Mouse (Mus musculus): ENCODE data around the gene Rab35.

Gene Rab35

GRCm38 (mm10) chr5:115649699-115650098 lies 18.0 kb downstream of the Rab35 start:
- DNase-seq (ENCODE audit: low spot score in 2 of 2) = no peak

- no peak for DNase-seq (ENCODE audit: low spot score in 2 of 2)
Measured at GRCm38 (mm10) chr5:115650885-115651284, 19.2 kb downstream of the Rab35 start.

- DNase-seq (ENCODE audit: low spot score in 2 of 2) = no peak
Measured at GRCm38 (mm10) chr5:115651821-115652220, 20.1 kb downstream of the Rab35 start.

DNA sequence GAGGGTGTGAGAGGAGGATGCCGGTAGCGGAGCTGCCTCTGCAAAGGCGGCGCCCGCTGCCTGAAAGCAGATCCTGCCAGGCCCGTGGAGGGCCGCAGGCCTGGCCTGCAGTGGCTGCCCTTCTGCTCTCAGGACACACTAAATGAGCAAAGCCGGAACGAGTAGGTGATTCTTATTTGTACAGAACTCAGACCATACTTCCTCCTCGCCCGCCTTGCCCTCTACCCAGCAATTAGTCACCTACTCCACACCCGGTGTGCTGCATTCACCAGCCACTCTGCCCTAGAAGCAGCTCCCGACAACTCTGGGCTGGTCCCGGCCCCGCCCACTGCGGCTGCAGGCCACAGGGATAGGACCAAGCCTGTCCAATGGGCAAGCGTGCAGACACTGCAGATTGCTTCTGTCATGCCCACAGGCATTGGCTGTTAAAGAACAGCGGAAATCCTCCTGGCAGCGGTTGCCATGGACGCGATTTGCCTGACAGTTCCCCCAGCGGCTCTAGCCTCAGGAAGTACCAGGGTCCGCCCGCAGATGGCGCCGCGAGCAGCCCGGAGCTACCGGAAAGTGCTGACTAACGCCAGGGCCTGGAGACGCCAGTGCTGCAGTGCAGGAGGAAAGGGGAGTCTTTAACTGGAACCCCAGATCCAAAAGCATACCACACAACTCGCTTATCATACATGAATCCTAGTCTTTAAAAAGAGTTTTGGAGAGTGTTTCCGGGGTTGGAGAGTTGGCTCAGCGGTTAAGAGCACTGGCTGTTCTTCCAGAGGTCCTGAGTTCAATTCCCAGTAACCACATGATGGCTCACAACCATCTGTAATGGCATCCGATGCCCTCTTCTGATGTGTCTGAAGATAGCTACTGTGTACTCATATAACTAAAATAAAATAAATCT lies 21.2 kb downstream of the Rab35 start:
- peak; percentile 99 to 100 for DNase-seq (ENCODE audit: low spot score in 2 of 2)

DNA sequence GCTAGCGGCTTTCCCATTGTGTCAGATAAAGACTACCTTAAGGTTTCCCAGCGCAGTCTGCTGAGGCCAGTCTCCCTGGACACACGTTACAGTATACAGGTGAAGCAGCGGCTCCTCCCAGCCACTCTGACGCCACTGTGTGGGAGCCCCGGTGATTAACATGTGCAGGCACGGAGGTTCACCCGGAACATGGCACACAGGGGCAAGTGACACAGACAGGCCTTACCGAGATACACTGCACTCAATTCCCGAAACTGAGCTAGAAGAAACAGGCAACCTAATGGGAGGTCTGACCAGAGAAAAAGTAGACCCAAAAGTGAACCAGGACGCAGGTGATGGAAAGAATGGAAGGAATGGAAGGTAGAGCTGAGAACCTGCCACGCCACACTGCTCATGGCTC lies 22.1 kb downstream of the Rab35 start:
- no peak for DNase-seq (ENCODE audit: low spot score in 2 of 2)

- DNase-seq (ENCODE audit: low spot score in 2 of 2) = no peak
Measured at GRCm38 (mm10) chr5:115656677-115657076, 25.0 kb downstream of the Rab35 start.

- no peak for DNase-seq (ENCODE audit: low spot score in 2 of 2)
Measured at GRCm38 (mm10) chr5:115657234-115657633, 25.5 kb downstream of the Rab35 start.

- no peak for DNase-seq (ENCODE audit: low spot score in 2 of 2)
Measured at GRCm38 (mm10) chr5:115658352-115658751, 26.6 kb downstream of the Rab35 start.

- no peak for DNase-seq (ENCODE audit: low spot score in 2 of 2)
Measured at GRCm38 (mm10) chr5:115662658-115663057, 30.9 kb downstream of the Rab35 start.

DNA sequence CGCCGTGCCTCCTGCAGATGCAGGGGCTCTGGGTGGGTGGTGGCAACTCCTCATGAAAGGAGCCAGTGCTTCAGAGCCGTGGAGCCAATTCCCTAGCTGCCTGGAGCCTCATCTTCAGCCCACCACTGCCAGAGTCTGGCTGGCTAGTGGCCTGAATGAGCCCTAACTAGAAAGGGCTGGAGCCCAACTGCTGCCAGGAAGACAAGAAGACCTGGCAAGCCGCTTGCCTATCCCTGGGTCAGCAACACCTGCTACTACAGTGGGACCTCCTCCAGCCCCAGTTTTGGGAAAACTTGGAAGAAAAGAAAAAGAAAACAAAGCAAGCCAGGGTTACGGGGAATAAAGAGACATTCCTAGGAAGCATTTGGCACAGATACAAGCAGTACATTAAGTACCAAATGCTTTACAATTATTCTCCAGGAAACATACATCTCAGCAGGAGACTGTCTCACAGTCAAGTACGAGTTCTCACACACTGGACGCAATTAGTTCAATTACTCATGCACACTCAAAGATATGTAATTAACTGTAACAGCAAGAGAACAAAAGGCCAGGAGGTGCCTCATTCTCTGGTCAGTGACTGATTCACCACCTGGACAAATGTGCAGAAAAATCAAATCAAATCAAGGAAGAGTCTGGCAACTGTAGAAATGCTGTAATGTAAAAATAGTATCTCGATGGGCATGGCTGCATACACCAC lies 34.8 kb downstream of the Rab35 start:
- no peak for DNase-seq (ENCODE audit: low spot score in 2 of 2)

DNA sequence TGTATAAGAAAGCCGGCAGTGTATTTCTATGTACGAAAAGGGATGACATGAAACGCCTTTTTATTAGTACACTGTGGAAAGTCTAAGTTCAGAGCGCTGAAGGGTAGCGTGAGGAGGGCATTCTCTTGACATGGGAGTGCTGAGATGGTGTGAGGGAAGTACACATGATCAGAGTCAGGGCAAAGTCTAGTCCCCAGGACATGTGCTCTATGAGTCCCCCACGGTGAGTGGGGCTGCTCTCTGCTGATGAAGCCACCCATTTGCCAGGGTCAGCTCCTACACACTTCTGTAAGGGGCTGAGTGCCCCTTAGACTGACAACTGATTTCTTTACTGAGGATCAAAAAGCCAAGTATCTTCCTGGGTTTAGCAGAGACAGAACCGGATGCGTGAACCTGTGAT lies 35.5 kb downstream of the Rab35 start:
- DNase-seq (ENCODE audit: low spot score in 2 of 2) = no peak

DNA sequence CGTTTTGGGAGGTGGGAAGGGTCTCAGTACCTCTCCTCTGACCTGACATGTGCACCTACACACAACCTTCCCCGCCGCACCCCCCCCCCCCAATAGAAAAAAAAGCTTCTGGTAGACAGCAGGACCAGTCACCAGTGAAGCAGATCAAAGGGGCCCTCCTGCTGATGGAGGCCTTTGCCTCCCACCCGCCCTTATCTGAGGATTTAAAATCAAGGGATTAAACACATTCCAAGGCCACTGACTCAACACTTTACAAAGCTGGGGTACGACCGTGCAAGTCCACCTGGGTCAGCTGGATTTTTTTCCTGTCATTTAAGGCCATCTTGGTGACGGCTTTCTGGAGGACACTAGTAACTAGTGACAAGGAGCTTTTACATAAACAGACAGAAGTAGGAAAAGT lies 36.2 kb downstream of the Rab35 start:
- DNase-seq (ENCODE audit: low spot score in 2 of 2) = no peak

- DNase-seq (ENCODE audit: low spot score in 2 of 2) = no peak
Measured at GRCm38 (mm10) chr5:115668986-115669385, 37.3 kb downstream of the Rab35 start.

- no peak for DNase-seq (ENCODE audit: low spot score in 2 of 2)
Measured at GRCm38 (mm10) chr5:115669974-115670373, 38.3 kb downstream of the Rab35 start.

GRCm38 (mm10) chr5:115670406-115670805 lies 38.7 kb downstream of the Rab35 start:
- DNase-seq (ENCODE audit: low spot score in 2 of 2) = no peak

DNA sequence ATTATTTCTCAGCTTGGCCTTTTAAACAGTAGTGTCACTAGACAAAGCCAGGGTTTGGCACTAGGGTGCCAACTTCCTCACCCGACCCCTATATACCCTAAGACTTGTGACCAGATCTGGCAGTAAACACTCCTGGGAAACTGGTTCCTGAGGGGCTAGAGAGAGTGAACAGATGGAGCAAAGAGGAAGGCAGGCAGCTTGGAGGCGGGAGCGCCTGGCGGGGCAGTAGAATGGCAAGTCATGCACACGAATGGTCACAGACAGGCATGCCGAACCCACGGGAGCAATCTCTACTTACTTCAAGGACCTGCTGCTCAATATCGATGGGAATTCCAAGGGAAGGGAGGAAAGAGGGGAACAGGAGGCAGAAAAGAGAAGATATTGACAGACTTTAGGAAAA lies 40.1 kb downstream of the Rab35 start:
- DNase-seq (ENCODE audit: low spot score in 2 of 2) = no peak

DNA sequence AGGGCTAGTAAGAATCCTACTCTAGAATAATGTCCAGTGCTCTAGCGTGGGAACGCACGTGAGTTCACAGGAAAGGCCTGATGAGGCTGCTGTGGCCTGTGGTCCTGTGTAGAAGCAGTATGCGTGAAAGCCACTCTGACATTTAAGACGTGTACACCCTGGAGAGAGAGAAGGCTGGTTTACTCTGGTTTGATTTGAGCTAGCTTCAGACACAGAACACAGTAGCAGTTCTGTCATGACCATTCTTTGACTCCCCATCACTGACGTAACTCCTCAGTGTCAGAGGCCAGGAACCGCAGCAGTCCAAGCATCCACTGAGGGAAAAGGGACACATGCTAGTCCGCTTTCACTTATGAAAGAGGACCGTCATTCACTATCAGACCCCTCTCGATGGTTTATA lies 53.4 kb downstream of the Rab35 start:
- DNase-seq (ENCODE audit: low spot score in 2 of 2) = no peak

DNA sequence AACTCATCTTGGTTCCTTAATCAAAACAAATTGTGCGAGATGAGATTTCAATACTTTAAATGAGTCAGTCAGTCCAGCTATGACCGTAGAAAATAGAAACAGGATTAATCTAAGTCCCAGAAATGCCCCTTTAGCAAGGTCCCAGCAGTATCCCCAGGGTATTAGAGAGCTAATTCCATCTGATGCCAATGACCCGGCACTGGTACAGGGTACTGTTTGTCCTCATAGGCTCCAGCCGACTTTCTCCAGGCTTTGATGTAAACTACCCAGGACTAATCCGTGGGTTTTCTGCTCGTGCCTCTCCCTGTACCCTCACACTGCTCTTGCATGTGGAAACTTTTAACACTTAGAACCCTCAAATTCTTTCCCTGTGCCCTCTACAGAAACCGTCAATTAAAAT lies 55.0 kb downstream of the Rab35 start:
- no peak for DNase-seq (ENCODE audit: low spot score in 2 of 2)

DNA sequence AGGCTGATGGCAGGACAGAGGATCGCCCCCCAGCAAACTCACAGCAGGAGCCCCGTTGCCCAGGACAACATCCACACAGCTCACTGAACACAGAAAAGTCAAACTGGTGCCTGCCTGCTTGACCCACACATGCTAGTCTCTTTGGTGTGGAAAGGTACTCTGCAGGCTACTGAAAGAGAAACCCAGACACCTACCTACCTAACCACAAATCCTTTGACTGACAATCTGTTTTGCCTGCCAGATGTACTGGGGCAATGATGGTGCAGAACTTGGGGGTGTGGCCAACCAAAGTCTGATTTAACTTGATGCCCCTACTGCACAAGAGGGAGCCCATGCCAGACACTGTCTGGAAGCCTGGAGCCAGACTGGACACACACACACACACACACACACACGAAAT lies 61.6 kb downstream of the Rab35 start:
- DNase-seq (ENCODE audit: low spot score in 2 of 2) = no peak

DNA sequence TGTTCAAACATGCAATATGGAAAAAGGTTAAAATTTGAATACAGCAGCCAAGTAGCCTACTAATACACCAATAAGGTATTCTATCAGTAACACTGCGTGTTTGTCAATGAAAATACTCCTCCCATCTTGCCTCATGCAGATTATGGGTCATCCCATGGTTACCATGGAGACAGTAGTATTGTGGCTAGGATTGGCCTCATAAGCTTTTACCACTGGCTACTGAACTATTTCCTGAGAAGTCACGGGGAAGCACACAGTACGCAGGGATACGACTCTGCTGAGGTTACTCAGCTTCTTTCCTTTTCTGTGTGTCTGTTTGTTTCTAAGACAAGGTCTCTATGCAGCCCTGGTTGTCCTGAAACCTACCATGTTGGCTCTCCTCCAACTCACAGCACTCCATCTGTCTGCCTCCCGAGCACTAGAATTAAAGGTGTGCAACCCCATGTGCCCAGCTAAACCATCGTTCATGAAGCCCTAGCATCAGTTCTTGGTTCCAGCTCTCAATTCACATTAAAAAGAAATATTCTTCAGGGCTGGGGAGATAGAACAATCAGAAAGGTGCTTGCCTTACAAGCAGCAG lies 63.6 kb downstream of the Rab35 start:
- no peak for DNase-seq (ENCODE audit: low spot score in 2 of 2)

DNA sequence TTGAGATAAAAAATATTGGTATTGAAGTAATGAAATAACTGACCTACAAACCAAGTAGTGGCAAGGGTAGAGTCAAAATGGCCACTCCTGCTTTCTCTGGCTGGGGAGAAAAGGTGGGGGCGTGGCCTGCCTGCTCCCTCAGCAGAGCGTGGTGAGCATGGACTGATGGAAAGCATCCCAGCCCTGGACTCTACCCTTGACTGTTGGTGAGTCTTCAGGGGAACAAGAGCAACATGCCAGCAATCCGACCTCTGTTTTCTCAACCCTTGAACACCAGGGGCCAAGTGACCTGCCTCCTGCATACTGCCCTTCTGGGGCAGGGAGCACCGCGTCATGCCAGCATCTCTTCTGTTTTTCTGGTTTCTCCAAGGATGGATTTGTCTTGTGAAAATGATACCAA lies 65.1 kb downstream of the Rab35 start:
- no peak for DNase-seq (ENCODE audit: low spot score in 2 of 2)

Measured in urinary bladder, adult 18-20 months (tissue).